Mouse (Mus musculus) left cerebral cortex, adult 2 months (tissue): Measurements from ENCODE around the gene Efna1. TPM values are rescaled to one million over a fixed set of nuclear protein-coding genes. Genes with fewer than 3 reads are reported as not detected.

Experiments used
- DNase-seq, 2 experiments: peaks; one replicate each; pipeline ENCODE4 v3.0.0; 2021 to 2022; ENCODE audit warnings: low spot score in 2 of 2, mixed read lengths in 1 of 2; ENCODE audit errors: extremely low spot score in 1 of 2
- H3K27ac ChIP-seq: fragments of 200-600 bp; 2 replicates; pipeline ENCODE4 v1.8.1; 2022
- H3K4me3 ChIP-seq: fragments of 200-600 bp; 2 replicates; pipeline ENCODE4 v1.8.1; 2022
- CTCF ChIP-seq: fragments of 200-600 bp; IDR thresholded peaks from 2 replicates; pipeline ENCODE4 v1.8.1; 2022; ENCODE audit warnings: antibody characterized with exemption, mild to moderate bottlenecking, moderate library complexity
- intact Hi-C: fragments of 180-260 bp; cut with DNase I; formaldehyde crosslinking; loops from one replicate; pipeline ENCODE4 v1.15.1; 2025
- total RNA-seq, 2 experiments: library from RNA; stranded (reverse); gene quantifications; 2 replicates each; pipeline ENCODE4 v1.2.3; 2021

Gene Efna1
- total RNA-seq, 2 experiments from 2014 or later = 5.5 to 5.9 TPM

DNA sequence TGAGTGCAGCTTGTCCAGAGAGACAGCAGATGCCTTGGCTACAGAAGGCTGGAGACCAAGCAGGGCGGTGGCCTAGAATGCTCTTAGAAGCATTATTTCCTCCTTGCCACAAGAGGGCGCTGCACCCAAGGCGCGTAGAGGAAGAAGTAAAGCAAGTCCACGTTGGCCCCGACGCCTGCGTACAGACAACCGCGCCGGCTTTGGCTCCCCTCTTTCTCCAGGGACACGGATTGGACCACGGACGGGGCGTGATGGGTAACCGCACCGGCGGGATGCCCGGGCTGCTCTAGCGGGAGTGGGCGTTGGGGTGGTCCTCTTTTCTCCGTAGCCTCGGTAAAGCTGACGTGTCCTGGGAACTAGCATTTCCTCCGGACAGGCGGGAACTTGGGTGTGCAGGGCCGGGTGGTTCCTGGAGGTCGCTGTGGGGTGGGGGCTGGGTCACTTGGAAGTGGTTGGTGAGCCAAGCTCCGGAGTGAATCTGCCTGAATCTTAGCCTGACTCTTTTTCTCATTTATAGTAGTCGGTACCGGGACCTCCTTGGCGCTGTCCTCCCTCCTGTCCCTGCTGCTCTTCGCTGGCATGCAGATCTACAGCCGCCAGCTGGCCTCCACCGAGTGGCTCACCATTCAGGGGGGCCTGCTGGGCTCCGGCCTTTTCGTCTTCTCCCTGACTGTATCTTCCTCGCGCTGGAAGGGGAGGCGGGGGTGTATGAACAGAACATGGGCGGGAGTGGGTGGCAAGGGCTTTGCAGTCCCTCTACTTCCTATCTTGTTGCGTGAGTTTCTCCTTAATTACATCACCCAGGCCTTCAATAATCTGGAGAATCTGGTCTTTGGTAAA lies 34.5 kb downstream of the Efna1 start, which contains the start of gene Trim46:
Gene Trim46, minus strand, starts transcription at position 49 of the 840 bp plus-strand sequence.
- peak; percentile 87 to 88 for DNase-seq
- intact Hi-C loops = loop anchor here (1.0 kb wide), 1 partner anchor 36 kb away; no protein-coding TSS in a partner anchor
- Histone ChIP-seq H3K4me3 (peak within 1 kb of the TSS; percentile 58), H3K27ac (peak within 1 kb of the TSS; percentile 96)
- TF ChIP-seq CTCF = peak; percentile 98

DNA sequence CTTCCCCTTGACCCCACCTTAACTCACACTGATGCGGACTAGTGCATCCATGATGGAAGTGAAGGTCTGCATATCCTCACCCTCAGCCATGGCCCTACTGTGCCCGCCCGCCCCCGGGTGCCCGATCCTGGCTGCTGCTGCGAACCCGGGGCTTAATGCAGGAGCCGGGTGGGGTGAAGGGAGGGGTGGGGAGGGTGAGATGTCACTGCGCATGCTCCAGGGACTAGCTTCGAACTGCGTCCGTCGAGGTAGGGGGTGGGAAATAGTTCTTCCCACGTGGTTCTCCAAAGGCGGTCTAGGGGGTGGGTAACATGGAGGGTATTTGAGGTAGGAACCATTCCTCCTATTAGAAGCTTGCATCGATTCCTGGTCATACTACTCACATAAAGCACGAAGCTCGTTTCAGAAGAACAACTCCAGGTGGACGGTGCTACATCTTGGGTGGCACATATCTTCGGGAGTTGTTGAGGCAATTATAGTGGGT lies 35.2 kb downstream of the Efna1 start, which contains the start of gene Krtcap2:
Gene Krtcap2, plus strand, starts transcription at position 279 of the 484 bp plus-strand sequence.
- peak; percentile 66 to 76 for DNase-seq
- intact Hi-C loops = loop anchor here (1.0 kb wide), 2 partner anchors 37 to 49 kb away; no protein-coding TSS in a partner anchor
- TF ChIP-seq CTCF = no peak
- peak within 1 kb of the TSS; percentile 58 for H3K4me3 ChIP-seq
- H3K27ac ChIP-seq = peak within 1 kb of the TSS; percentile 96

DNA sequence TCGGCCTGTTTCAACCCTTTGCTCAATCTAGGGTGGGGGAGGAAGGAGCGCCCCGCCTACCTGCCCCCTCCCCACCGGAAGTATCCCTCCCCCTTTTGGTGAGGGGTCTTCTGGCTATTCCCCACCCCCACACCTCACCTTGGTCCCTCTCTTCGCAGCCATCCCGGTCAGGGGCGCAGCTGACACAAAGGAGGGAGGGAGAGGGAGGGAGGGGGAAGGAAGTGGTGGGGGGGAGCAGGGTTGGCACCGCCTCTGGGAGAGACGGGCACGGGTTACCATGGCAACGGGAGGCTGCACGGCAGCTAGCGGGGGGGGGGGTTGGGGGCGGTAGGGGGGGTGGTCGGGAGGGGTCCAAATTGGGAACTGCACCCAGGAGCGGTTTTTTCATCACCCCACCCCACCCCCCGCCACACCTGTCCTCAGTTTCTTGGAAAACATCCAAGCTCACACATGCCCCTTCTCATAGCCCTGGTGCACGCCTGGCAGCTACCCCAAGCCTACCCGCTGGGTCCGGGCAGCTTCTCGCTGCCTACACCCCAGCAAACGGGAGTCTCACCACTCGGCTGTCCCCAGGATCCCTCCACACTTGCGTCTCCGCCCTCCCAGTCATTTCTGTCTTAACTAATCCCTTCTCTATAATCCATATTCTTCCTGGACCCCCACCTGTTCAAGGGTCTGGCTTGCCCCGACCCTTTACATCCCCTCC lies 35.8 kb downstream of the Efna1 start:
- TF ChIP-seq CTCF = no peak
- intact Hi-C loops = loop anchor here (1.0 kb wide), 1 partner anchor 49 kb away; no protein-coding TSS in a partner anchor
- DNase-seq = peak in 1 of 2 experiments; percentile 77
- peak overlapping the region; percentile 96 for H3K27ac ChIP-seq
- peak overlapping the region; percentile 58 for H3K4me3 ChIP-seq

DNA sequence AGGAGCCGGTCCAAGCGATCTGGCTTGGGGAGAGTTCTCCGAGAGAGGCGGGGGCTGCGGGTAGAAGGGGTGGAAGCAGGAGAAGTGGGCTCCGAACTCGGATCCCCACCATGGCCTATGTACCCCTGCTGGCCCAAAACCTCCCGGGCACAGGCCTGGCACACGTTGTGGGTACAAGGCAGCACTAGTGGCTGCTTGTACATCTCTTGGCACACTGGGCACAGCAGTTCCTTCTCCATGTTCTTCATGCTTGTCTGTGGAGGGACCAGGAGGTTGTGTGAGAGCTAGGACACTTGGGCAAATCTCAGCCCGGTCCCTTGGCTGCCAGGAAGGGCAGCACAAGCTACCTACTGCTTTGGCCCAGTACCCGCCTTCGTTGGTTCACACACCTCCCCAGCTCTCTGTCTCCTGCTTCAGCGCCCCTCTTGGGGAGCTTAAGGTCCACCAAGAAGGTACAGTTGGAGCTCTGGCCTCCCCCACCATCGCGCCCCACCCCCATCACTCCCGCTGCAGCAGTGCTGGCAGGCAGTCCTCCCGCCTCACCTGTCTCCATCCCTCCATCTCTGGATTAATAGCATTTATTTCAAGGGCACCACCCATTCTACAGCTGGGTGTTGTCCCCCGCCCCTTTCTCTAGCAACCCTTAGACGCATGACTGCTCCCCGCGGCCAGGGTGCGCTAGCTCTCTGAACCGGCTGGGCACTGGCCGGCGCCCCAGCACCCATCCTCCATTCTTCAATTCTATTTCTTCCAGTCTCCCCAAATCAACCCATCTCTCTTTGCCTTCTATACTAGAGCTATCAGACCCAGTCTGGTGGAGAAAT lies 36.6 kb downstream of the Efna1 start:
- intact Hi-C loops = no loop called here
- peak overlapping the region; percentile 58 for H3K4me3 ChIP-seq
- no peak for DNase-seq
- peak; percentile 36 for TF ChIP-seq CTCF
- H3K27ac ChIP-seq = peak overlapping the region; percentile 96

DNA sequence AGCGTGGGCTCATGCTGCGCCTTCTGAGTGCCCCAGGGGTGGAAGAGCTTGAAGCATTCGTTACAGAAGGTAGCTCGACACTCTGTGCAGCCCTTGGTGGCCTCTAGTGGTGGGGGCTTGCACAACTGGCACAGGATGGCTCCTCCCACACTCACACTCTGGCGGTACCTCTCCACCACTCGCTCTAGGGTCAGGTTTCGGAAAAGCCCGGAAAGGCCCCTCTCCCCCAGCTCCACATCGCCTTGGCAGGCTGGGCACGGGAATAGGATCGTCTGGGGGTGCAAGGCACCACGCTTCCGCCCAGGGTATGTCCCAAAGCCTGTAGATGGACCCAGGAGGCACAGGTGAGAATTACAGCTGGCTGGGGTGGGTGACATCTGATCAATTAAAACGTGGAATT lies 37.3 kb downstream of the Efna1 start:
- intact Hi-C loops = loop anchor here (2.0 kb wide), 1 partner anchor 15 kb away; the partner anchor contains the start of gene Muc1
- Histone ChIP-seq H3K4me3 (peak overlapping the region; percentile 58), H3K27ac (peak overlapping the region; percentile 96)
- TF ChIP-seq CTCF = peak; percentile 39
- DNase-seq = peak in 1 of 2 experiments; percentile 58

DNA sequence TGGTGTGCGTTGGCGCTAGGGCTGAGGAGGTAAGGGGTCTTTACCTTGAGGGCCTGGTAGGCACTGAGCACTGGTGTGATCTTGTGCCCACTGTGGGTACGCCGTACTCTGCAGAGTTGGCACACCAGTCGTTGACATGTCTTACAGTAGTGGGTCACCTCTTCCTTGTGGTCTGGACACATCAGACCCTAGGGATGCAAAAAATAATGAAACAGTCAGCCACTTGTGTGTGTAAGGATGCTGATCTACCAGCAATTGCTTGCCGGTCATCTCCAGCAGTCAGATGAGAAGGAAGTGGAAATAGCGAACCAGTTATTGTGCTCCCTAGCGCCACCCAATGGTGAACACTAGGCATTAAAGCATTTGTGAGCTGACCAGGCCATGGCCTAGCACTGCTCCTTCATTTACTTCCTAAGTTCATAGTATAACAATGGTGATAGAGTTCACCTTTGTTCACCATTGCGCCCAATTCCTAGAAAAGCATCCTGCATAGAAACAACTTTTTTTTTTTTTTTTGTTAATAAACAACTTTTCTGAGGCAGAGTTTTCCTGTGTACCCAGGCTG lies 38.5 kb downstream of the Efna1 start:
- intact Hi-C loops = loop anchor here (2.0 kb wide), 1 partner anchor 14 kb away; the partner anchor contains the start of gene Muc1
- TF ChIP-seq CTCF = peak; percentile 81
- Histone ChIP-seq H3K27ac (no peak overlapping the region), H3K4me3 (no peak overlapping the region; the same call in 1 of the 2 replicates)
- DNase-seq = peak in 1 of 2 experiments; percentile 58

DNA sequence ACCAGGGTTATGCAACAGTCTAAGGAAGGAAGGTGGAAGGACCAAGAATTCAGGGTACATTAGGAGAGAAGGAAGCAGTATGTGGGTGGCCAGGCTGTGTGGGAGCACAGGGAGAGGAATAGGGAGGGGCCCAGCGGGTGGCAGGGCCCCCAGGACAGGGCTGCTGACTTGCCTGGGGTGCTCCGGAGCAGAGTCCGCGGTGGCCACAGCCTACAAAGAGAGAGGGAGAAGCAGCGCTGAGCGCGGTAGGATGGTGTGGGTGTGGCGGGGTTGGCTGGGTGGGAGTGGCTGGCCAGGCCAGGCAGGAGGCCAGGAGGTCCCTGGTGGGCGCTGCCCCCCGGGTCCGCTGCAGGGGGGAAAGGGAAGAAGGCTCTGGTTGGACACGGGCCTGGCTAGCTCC lies 42.4 kb downstream of the Efna1 start:
- H3K27ac ChIP-seq = peak overlapping the region; percentile 15; the same call in 1 of the 2 replicates
- H3K4me3 ChIP-seq = no peak overlapping the region
- intact Hi-C loops = no loop called here
- no peak for DNase-seq
- TF ChIP-seq CTCF = no peak

DNA sequence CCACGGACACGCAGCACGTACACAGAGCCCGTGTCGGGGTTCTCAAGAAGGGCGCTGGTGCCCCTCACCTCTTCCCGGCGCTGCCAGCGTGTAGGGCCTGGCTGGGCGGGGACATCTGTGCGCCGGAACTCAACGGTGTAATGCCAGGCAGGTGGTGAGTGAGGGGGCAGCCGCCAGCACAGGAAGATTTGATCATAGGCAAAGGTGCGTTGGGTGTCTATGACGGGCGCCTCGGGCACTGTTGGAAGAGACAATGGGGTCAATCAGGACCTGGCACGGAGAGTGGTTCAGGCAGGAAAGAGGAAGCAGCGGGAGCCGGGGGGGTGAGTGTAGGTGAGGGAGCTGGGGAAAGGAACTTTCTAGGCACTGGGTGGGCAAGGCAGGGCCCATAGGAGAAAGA lies 43.3 kb downstream of the Efna1 start:
- intact Hi-C loops = no loop called here
- TF ChIP-seq CTCF = no peak
- DNase-seq = no peak
- Histone ChIP-seq H3K4me3 (no peak overlapping the region), H3K27ac (no peak overlapping the region)

DNA sequence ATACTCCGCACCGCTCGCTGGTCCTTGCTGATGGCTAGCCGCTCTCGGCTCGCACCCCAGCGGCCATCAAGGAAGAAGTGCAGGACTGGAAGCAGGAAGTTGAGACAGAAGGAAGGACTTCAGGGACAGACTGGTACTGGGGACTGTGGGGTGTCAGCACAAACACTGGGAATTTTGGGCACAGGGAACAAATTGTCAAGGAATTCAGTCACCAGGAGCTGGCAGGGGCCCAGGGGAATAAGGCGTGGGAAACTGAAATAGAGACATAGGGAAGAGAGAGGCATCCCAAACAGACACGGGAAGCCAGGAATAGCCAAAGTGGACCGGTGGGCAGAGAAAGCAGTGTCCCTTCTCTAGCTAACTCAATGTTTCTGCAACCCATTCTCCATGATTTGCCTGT lies 44.4 kb downstream of the Efna1 start:
- intact Hi-C loops = no loop called here
- no peak overlapping the region for H3K27ac ChIP-seq
- TF ChIP-seq CTCF = no peak
- no peak overlapping the region for H3K4me3 ChIP-seq
- DNase-seq = no peak

DNA sequence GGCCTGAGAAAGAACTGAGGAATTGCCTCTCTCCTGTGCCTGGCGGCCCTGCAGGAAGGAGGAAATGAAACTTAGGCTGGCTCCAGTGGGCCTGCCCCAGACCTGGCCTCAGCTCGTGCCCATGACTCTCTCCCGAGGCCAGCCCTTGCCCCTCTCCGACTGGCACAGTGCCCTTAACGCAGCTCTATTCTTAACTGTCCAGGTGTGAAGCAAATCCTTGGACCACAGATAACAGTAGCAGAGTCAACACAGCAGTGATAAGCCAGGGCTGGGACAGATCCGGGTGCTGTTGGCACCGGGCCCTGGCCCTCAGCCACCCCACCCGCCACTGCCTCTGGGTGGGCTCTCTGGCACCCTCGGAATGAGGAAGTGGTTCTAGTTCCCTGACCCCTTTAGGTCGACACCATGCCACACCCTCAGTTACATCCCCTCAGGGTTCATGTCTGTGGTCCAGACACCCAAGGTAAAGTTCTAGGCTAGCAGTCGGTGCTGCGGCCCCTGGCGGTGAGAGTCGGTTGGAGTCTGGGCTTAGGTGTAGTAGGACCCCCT lies 47.3 kb downstream of the Efna1 start:
- no peak for DNase-seq
- intact Hi-C loops = no loop called here
- Histone ChIP-seq H3K27ac (no peak overlapping the region), H3K4me3 (no peak overlapping the region)
- no peak for TF ChIP-seq CTCF
